Mouse (Mus musculus) activated CD4-positive, CD25-positive, alpha-beta regulatory T cell, adult 4 months (primary cell): Measurements from ENCODE around the gene Gabbr2. TPM values are rescaled to one million over a fixed set of nuclear protein-coding genes. Genes with fewer than 3 reads are reported as not detected.

Experiments
- ATAC-seq: one replicate; pipeline ENCODE4 v1.8.0; 2017
- polyA plus RNA-seq, 2 experiments: library from polyadenylated mRNA; unstranded; fragments of 100-300 nt; shearing (Covaris generic); gene quantifications; one replicate each; pipeline ENCODE4 v1.2.1; 2017

Gabbr2 gene
- polyA plus RNA-seq, 2 experiments from 2014 or later = 0.20 TPM; not detected in 1

GRCm38 (mm10) chr4:46696467-46696866 lies 295.2 kb downstream of the Gabbr2 start:
- ATAC-seq = no peak

DNA sequence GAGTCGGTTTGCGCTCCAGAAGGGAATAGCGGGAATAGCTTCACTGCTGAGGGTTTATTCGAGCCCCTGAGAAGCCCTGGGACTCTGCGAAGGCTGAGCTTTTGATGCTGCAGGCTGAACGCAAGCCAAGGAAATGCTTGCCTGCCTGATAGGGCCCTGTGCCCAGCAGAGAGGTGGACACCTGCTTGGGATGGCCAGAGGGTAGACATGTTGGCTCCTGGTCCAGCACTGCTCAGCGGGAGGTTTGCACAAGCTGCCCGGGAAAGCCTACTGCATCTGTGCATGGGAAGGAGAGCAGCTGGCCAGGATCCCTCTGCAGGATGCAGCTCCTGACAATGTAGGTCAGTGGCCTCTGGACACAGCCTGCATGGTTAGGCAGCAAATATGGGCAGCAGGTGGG lies 301.1 kb downstream of the Gabbr2 start:
- ATAC-seq = no peak

DNA sequence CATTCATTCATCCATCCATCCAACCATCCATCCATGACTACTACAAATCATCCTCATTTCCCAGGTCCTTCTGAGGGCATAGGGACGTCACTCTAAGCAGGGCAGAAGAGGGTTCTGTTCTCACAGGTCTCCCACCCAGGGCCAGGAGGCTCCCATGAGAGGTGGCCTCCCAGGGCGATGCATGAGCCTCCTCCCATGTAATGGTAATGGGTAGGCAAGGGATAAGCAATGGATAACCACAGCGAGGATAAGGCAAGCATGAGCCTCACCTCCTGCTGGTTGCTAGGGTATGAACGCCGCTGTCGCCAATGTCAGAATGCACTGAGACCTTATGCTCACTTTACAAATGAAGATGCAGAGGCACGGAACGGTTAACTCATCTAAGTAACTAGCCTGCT lies 301.7 kb downstream of the Gabbr2 start:
- ATAC-seq = no peak

DNA sequence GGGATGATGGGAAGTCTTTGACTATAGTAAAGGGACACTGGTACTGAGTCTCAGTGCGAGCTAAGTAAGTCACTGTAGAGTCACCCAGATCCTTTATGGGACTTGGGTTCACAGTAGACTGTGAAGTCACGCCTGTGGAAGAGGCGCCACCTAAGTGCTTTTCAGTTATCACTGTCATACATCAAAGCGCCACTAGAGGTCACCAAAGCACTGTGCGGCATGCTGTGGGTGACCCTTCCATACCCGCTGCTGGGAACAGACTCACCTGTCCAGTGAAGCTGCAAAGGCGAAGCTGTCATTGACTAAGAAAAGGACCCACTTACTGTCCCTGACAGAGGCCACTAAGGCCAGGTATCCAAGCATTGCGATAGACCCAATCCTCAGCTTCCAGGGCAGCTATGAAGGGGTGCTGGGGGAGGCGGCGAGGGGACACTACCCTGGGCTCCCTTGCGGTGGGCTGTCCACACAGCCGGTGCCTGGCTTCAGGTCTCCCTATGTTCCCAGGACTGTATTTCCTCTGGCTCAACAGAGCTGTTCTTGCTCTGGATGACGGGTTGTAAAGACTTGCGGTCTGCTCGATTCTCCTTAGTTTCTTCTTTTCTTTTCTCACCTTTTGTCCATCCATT lies 302.2 kb downstream of the Gabbr2 start:
- no peak for ATAC-seq

DNA sequence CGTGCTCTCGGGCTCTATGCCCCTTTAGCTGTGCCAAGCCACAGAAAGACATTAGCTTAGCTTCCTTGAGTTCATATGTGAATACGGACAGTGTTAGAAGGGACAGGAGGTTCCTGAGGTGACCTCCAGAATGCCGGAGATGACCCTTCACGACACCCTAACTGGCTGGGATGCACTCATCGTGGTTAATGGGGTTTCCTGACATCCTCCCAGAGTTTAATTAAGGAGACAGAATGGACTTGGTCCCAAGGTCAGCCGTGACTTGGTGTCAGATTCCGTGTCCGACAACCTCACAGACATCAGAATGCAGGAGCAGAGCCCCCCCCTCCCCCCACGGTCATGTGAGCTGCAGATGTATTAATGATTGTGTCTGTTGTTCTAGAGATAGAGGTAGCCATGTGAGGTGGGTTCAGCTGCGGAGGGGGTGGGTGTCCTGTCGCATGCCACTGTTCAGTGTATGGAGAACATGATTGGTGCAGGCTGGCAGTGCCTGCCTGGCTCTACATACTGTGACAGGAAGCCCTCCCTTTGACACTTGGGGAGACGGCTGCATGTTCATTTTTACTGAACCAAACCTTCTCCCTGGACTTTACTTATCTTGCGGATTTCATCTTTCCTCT lies 303.4 kb downstream of the Gabbr2 start:
- ATAC-seq = no peak

DNA sequence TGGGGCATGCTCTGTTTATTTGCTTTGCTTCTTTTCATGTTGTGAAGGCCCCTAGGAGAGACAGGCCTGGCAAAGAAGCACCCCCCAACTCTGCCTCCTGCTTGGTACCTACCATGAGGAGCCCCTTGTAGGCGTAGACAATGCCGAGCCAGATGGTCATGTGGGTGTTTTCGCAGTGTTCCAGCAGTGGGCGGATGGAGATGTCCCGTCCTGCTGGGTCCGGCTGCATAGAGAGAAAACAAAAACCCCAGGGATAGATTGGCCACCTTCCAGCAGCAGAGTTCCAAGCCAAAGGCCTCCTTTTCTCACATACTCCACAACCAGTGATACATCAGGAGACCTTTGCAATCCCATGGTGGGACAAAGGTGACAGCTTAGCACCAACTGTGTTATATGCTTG lies 307.5 kb downstream of the Gabbr2 start:
- ATAC-seq = no peak

DNA sequence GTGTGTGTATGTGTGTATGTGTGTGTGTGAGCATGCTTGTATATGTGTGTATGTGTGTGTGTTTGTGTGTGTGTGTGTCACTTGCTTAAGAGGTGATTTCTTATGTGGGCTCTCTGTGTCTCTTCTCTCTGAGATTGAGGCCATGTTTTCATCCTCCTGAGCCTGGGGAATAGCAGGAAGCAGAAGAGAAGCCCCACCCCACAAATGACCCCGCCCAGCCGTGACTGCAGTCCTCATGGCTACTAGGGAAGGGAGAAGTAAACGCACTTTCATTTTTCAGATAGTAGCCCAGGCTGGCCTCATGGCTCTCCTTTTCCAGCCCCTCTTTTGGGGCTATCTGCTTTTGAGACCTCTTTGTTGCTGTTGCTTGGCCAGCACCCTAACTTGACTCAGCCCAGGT lies 315.0 kb downstream of the Gabbr2 start:
- no peak for ATAC-seq

DNA sequence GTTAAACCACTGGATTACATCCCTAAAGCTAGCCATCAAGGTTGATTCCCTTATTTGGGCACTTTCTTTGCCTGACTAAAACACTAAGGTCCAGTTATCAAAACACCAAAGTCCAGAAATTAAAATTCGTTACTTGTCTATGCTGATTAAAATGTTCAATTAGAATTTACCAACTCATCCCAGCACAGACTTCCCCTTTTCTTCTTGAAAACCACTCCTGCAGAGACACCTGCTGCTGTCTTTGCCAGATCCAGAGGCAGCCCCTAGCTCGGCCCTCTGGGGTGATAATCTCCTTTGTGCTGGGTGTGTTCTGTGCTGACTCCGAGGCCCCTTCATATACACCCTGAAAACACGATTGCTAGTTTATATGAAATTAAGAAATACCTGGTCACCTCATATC lies 315.7 kb downstream of the Gabbr2 start:
- no peak for ATAC-seq

GRCm38 (mm10) chr4:46675272-46675785 lies 316.3 kb downstream of the Gabbr2 start:
- ATAC-seq = no peak

DNA sequence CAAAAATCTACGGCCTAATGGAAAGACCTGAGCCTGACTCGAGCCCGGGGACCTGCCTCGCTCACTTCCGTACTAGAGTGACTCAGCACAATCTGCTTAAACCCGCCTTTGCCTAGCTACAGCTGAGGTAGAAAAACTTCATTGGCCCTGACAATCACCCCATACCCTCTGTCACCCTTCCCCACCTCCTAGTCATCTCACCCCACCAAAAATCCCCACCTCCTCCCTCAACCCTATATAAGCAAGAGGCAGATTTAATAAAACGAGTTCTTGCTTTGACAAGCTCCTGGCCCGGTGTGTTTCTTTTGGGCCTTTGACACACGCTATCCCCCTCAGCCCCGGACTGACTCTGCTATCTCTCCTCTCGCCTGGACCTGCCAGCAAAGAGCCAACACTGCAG lies 323.1 kb downstream of the Gabbr2 start:
- no peak for ATAC-seq

- ATAC-seq = no peak
Measured at GRCm38 (mm10) chr4:46666420-46666819, 325.3 kb downstream of the Gabbr2 start.

DNA sequence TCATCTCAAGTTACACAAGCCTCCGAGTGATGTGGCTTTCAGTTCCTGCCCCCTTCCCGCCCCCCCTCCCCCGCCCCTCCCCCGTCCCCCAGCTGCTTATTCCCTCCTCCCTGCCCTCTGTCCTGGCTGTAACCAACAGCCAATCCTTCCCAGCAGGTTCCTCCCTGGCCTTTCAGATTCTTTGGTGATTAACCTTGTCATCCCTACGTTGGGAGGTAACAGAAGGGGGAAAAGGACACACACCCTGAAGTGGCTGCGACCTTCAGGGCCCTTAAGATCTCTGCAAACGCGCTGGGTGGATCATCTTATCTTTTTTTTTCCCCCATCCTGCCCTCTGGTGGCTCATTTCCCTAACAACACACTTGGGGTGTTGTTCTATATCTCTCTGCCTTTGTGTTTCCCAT lies 326.3 kb downstream of the Gabbr2 start:
- ATAC-seq = no peak

DNA sequence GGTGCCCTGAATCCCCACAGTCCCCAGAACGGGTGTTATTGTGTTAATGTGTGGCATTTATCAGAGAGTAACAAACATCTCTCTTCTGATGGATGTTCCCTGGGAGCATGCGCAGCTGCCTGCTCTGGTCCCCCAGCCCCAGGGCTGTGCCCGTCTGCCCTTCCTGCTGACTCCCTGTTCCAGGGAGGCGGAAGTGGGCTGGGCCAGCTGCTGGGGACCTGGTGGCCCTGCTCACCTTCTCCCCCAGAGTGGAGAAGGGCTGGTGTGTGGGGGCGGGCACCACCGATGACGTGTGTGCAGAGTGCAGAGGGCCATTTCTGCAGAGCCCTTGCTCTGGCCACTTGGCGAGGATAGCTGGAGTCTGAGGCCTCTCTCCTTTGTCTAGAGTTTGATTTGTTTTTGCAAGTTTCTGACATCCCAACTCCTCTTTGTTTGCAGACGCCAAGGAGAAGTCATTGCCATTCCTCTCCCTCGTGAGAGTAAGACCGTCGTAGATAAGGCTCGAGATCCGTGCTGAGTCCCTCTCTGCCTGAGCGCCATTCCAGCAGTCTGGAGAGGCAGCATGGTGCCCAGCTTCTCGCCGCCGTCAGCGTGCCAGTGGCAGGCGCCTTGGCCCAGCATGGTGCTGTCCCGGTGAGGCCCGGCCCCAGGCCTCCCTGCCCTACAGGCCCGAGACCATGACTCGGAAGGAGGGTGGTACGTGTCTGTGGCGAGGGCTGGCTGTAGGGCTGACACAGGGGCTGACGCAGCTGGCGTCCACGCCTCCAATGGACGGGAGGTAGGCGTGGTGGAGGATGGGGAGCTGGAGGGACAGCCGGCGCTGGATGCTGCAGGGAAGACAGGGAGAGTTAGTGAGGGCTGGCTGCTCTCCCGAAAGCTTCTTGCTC lies 327.3 kb downstream of the Gabbr2 start:
- ATAC-seq = no peak

DNA sequence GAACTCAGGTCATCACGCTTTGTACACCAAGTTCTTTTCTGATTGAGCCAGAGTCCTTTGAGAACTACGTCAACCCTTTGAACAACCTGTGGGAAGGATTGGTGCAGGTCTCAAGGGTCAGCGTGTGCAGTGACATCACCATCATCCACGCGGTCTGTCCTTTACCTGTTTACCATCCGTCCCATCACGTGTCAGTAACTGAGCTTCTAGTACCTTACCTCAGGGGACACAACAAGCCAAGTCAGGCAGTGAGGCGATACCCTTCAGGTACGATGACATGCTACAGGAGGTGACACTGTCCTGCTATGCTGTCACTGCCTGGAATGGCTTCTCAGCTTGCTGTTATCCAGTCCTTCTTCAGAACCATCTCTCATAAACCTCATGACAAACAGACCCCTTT lies 330.2 kb downstream of the Gabbr2 start:
- ATAC-seq = no peak

- no peak for ATAC-seq
Measured at GRCm38 (mm10) chr4:46658946-46659345, 332.7 kb downstream of the Gabbr2 start.

DNA sequence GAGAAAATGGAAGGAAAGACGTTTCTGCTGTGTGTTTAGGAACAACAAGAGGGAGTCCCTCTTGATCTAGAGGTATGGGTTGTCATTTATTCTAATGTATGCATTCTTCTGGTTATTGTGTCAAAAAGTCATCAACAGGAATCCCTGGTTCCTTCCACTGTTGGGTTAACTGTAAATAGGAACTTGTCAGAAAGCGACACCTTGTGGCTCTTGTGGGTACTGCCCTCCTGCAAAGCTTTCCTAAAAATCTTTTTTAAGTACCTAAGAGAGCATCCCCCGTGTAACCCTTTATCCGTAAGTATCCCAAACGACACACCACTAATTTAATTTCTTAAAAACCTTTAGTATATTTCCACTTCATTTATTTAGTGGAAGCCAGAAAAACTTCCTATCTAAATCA lies 334.6 kb downstream of the Gabbr2 start:
- ATAC-seq = peak; percentile 71

GRCm38 (mm10) chr4:46655956-46656355 lies 335.7 kb downstream of the Gabbr2 start:
- no peak for ATAC-seq

DNA sequence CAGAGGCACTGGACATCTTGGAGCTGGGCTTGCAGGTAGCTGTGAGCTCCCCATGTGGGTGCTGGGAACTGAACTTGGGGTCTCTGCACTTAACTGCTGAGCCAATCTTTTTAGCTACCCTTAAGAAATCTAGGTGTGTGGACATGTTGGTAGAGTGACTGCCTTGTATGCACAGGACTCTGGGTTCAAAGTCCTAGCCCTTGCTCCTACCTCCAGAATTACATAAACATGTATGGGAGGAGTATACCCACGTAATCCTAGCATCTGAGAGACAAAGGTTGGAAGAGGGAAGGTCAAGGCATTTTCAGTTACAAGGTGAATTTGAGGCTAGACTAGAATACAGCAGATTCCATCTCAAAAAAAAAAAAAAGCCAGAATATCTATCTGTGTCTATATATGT lies 336.4 kb downstream of the Gabbr2 start:
- ATAC-seq = no peak

DNA sequence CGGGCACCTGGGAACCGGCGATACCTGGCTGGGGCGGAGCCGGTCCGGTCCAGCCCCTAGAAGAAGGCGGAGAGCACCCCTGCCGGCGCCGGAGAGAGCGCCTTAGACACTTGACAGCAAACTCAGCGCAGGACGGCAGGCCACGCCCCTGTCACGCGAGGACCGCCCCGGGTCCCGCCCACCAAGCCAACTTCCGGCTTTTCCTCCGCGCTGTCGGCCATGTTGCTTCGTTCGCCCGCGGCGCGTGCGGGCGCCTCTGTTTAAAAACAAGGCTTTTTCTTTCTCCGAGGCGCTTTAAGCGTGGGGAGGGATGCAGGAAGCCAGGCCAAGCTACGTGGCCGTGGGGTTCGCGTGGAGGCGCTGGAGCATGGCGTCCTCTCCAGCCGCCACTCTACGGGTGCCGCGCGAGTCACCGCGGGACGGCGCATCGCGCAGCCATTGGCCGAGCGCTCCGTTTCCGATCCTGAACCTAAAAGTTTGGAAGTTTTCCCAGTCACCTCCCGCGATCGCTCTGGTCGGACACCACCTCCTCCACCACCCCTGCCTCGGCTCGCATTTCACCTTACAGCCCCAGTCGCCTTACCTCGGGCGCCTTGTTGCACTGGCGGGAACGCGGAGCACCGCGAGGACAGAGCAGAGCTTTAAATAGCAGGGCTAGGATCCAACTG lies 341.5 kb downstream of the Gabbr2 start, which contains the start of gene Tbc1d2:
Gene Tbc1d2 (minus strand): TSS at position 124 of the 668 bp plus-strand sequence.
- peak; percentile 96 for ATAC-seq

GRCm38 (mm10) chr4:46649161-46649560 lies 342.5 kb downstream of the Gabbr2 start:
- ATAC-seq = no peak

GRCm38 (mm10) chr4:46643676-46644112 lies 348.0 kb downstream of the Gabbr2 start:
- no peak for ATAC-seq

GRCm38 (mm10) chr4:46642924-46643675 lies 348.6 kb downstream of the Gabbr2 start:
- ATAC-seq = no peak
